Mouse (Mus musculus) liver, adult 2 months (tissue): ENCODE results near the gene Kcng3. TPM values are rescaled to one million over a fixed set of nuclear protein-coding genes. Genes with fewer than 3 reads are reported as not detected.

Source experiments
- DNase-seq: peaks from one replicate; pipeline ENCODE4 v3.0.0-alpha.2; 2011; ENCODE audit warnings: low read depth, low spot score; ENCODE audit errors: extremely low read depth
- H3K27ac ChIP-seq: fragments of 200-500 bp; replicated peaks from 2 replicates; pipeline ENCODE4 v1.5.1; 2012; ENCODE audit warnings: low read depth, mild to moderate bottlenecking, control low read depth, inconsistent platforms, low read length; ENCODE audit not compliant: insufficient read depth
- H3K27me3 ChIP-seq: fragments of 200-500 bp; 2 replicates; pipeline ENCODE4 v1.6.1; 2012; ENCODE audit warnings: mild to moderate bottlenecking, moderate library complexity, low read length, inconsistent platforms; ENCODE audit not compliant: control insufficient read depth, insufficient read depth
- H3K36me3 ChIP-seq: fragments of 200-500 bp; 2 replicates; pipeline ENCODE4 v1.6.1; 2012; ENCODE audit warnings: low read length, inconsistent platforms; ENCODE audit not compliant: control insufficient read depth, insufficient read depth
- H3K4me1 ChIP-seq: fragments of 200-500 bp; 2 replicates; pipeline ENCODE4 v1.6.1; 2011; ENCODE audit warnings: low read length; ENCODE audit not compliant: control insufficient read depth, insufficient read depth
- H3K4me3 ChIP-seq: fragments of 200-500 bp; 2 replicates; pipeline ENCODE4 v1.5.1; 2011; ENCODE audit warnings: low read depth, mild to moderate bottlenecking, control low read depth, low read length, moderate library complexity; ENCODE audit not compliant: insufficient read depth
- H3K79me2 ChIP-seq: fragments of 200-500 bp; 2 replicates; pipeline ENCODE4 v1.6.1; 2012; ENCODE audit warnings: inconsistent platforms, mild to moderate bottlenecking, low read length, moderate library complexity; ENCODE audit not compliant: control insufficient read depth, insufficient read depth
- H3K9ac ChIP-seq: fragments of 200-500 bp; 2 replicates; pipeline ENCODE4 v1.6.1; 2012; ENCODE audit warnings: low read depth, mild to moderate bottlenecking, control low read depth, inconsistent platforms, low read length
- CTCF ChIP-seq: fragments of 200-500 bp; IDR thresholded peaks from 2 replicates; pipeline ENCODE4 v1.5.1; 2011; ENCODE audit warnings: low read depth, low read length, control low read depth
- POLR2A ChIP-seq: fragments of 200-500 bp; IDR thresholded peaks from 2 replicates; pipeline ENCODE4 v1.6.1; 2011; ENCODE audit warnings: low read length, control low read depth; ENCODE audit not compliant: insufficient read depth; ENCODE audit errors: extremely low read depth
- WGBS: fragments of 180-500 bp; shearing (Covaris S2); methylation state at CpG from one replicate; pipeline ENCODE4 v1.1.7; 2018; 5-methylcytosine and 5-hydroxymethylcytosine counted together
- polyA plus RNA-seq: library from polyadenylated mRNA; depleted of rRNA; stranded (reverse); fragments of >200 nt; gene quantifications from 2 replicates; pipeline ENCODE4 v1.2.3, GENCODE M21; 2012
- total RNA-seq: library from RNA; depleted of rRNA; stranded (reverse); fragments of >200 nt; gene quantifications from 2 replicates; pipeline ENCODE4 v1.2.3, GENCODE M21; 2014

The Kcng3 gene
- total and polyA plus RNA-seq, 2 experiments, result not detected

DNA sequence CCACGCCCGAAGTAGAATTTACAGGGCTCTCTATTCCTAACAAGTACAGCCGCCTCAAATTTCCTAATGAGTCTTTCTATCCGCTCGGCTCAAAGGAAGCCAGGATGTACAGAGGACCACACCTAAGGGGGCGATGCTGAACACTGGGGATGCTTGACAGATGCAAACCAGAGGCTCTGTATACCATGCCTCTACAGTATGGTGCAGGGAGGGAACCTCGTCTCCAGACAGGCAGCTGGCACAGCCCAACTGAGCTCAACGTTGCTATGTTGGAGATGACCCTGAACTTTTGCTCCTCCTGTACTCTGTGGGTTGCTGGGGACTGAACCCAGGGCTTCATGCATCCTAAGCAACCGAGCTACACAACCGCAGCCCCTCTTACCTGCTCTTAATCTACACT, 84.5 kb downstream of the Kcng3 start:
- H3K27ac ChIP-seq, result no peak overlapping the region
- no peak overlapping the region for H3K9ac ChIP-seq
- H3K36me3 ChIP-seq, result no peaks in the 10 kb centered on the region
- DNase-seq, result no peak
- 83% methylated on average over 10 of the region's 10 CpGs for WGBS
- H3K27me3 ChIP-seq, result no peaks in the 10 kb centered on the region
- H3K4me3 ChIP-seq, result no peak overlapping the region
- no peaks in the 10 kb centered on the region for H3K79me2 ChIP-seq
- TF ChIP-seq CTCF (no peak), POLR2A (no peak)
- H3K4me1 ChIP-seq, result no peaks in the 10 kb centered on the region

DNA sequence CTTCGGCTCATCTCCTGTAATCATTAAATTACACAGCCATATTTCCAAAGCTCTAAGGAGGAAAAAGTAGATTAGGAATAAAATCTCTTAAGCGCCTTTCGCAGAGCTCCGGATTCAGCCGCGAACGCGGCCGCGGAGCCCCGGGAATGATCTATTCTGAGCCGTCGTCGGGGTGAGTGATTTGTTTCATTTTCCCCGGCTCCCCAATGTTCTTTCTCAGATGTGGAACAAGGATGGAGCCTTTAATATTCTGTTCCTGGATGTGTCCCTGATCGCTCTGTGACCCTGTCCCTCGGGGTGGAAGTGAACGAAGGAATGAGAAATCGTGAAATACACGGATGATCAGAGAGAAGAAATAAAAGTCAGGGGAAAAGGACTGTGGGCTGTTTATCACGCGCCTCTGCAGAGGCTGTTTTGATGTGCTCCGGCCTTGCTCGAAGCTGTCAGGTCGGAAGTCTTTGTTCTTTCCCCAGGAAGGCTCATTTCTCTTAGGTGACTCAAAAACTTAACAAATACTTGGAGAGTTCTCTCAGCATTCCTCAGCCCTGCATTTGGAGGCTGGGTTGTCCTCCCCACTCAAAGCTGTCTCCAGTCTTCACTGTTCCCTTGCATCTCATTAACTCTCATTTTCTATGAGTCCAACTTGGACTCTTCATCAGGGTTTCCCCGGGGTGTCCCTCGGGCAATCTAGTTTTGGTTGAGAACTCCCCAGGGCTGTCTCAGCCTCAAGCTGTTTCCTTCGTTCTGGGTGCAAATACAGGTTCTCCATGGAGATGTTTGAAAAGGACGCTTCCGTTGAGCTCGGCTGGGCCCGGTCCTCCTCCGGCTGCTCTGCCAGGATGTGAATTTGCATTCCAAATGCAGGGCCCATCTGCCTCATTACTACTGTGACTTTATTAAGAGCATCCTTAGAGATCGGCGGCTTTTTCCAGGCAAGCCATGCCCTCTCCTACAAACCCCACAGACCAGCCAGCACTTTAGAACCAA, 85.6 kb downstream of the Kcng3 start:
- Histone ChIP-seq H3K9ac (peak overlapping the region; percentile 11; the same call in 1 of the 2 replicates), H3K4me1 (no peaks in the 10 kb centered on the region)

DNA sequence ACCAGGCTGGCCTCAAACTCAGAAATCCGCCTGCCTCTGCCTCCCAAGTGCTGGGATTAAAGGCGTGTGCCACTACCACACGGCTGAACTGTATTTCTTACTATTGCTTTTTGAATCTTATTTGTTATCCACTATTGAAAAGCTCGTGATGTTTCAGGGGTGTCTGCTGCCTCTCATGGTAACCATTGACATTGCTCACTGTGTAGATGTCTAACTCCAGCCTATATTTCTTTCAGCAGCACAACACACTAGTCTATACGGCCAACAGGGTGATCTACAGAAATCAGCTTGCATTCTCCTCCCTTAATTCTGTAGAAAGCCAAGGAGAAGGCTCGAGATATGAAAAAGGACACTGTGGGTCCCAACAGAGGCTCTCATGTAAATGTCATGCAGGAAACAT, 86.4 kb downstream of the Kcng3 start:
- no peaks in the 10 kb centered on the region for H3K27me3 ChIP-seq
- H3K4me1 ChIP-seq, result no peaks in the 10 kb centered on the region
- no peak overlapping the region for H3K27ac ChIP-seq
- no peaks in the 10 kb centered on the region for H3K36me3 ChIP-seq
- no peak overlapping the region for H3K4me3 ChIP-seq
- no peaks in the 10 kb centered on the region for H3K79me2 ChIP-seq
- no peak overlapping the region for H3K9ac ChIP-seq
- no peak for DNase-seq
- 87% methylated on average over 6 of the region's 6 CpGs for WGBS
- TF ChIP-seq CTCF (no peak), POLR2A (no peak)

More for the DNA sequence above, 85.6 kb downstream of the Kcng3 start:
- DNase-seq, result no peak
- Histone ChIP-seq H3K4me3 (peak overlapping the region; percentile 23), H3K27me3 (no peaks in the 10 kb centered on the region), H3K27ac (no peak overlapping the region), H3K79me2 (no peaks in the 10 kb centered on the region), H3K36me3 (no peaks in the 10 kb centered on the region)
- WGBS, result 30% methylated on average over 35 of the region's 35 CpGs
- TF ChIP-seq POLR2A, result no peak
- TF ChIP-seq CTCF, result no peak

DNA sequence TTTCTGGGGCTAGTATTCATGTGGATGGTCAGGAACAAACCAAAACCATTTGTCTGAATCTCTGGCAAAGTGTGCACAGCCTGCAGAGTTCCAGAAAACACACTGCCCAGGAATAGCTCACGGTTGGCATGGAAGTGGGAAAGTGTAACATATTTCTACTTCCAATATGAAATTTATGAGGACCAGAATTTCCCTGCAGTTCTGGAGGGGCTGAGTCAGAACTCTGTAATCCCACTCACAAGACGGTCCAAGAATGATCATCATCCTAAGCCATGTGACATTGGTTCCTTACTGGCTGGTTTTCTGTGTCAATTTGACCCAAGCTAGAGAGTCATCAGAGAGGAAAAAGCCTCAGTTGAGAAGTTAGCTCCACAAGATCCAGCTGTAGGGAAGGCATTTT, 89.3 kb downstream of the Kcng3 start:
- Histone ChIP-seq H3K4me3 (no peak overlapping the region), H3K79me2 (no peaks in the 10 kb centered on the region), H3K36me3 (no peaks in the 10 kb centered on the region), H3K27me3 (no peaks in the 10 kb centered on the region), H3K27ac (no peak overlapping the region), H3K4me1 (no peaks in the 10 kb centered on the region), H3K9ac (no peak overlapping the region)
- TF ChIP-seq CTCF, result no peak
- TF ChIP-seq POLR2A, result no peak
- DNase-seq, result no peak
- WGBS, result 92% methylated on average over 2 of the region's 2 CpGs

DNA sequence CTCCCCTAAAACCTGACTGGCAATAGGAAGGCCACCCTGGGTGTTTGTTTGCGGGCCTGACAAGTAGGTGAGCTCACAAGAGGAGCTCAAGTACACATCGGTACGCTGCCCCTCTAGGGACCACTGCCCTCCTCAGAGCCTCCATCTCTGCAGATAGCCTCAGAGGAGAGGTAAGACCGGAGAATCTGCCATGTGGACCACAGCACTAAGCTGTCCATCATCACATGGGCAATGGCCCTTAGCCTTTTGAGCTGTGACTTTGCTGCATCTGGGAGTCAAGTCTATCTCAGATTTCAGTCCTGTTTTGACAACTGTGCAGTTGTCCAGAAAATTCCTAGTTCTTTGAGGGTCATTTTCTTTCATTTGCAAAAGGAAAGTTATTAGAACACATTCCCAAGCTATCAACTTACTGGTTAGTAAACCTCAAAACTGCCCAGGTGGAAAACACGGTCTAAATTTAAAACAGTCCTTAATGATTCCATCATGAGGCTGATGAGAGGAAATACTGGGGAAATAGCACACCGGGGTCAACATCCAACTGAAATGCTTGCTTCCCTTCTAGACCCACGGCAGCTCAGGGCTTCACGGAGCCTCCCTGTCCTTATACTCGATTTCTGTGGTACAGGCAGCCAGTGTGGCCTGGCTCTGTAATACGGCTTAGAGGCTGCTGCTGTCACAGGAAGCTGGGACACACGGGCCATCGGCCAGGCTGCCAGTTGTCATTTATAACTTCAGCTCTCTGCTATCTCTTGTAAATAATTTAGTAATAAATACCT, 92.2 kb downstream of the Kcng3 start:
- WGBS, result 75% methylated on average over 12 of the region's 12 CpGs
- Histone ChIP-seq H3K36me3 (no peaks in the 10 kb centered on the region), H3K27ac (no peak overlapping the region), H3K79me2 (no peaks in the 10 kb centered on the region), H3K27me3 (no peaks in the 10 kb centered on the region), H3K9ac (no peak overlapping the region), H3K4me3 (no peak overlapping the region), H3K4me1 (no peaks in the 10 kb centered on the region)
- DNase-seq, result no peak
- TF ChIP-seq CTCF, result no peak

DNA sequence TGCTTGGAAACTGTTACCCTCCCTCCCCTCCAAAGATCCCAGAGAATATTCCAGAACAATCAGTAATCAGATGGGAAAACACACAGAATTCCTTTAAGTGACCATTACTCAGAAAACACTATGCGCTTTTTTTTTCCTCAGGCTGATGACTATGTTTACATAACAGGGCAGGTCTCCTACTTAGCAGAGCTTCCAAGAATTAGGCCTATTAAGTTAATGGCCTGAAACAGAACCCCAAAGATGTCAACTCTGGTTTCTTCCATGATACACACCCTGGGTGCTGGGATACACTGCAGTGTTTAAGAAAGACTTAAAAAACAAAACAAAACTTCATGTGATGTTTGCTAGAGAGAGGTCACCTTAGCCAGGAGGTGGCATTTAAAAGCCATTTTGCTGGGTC, 93.0 kb downstream of the Kcng3 start:
- no peaks in the 10 kb centered on the region for H3K36me3 ChIP-seq
- TF ChIP-seq POLR2A (no peak), CTCF (no peak)
- H3K79me2 ChIP-seq, result no peaks in the 10 kb centered on the region
- H3K27me3 ChIP-seq, result no peaks in the 10 kb centered on the region
- DNase-seq, result no peak
- 92% methylated on average over 1 of the region's 1 CpGs for WGBS
- no peak overlapping the region for H3K4me3 ChIP-seq
- H3K9ac ChIP-seq, result no peak overlapping the region
- no peak overlapping the region for H3K27ac ChIP-seq
- H3K4me1 ChIP-seq, result no peaks in the 10 kb centered on the region
